Mouse (Mus musculus) adipose tissue, adult 10 weeks (tissue): ENCODE measurements around the gene Gm17728. TPM values are rescaled to one million over a fixed set of nuclear protein-coding genes. Genes with fewer than 3 reads are reported as not detected.

Experiments
- polyA plus RNA-seq: library from polyadenylated mRNA; stranded (reverse); fragments of 350-450 nt; fragmentation: Illumina TruSeq; extraction: RNeasy Lipid Tissue Mini Kit (QIAGEN cat#74804); gene quantifications from one replicate; pipeline ENCODE4 v1.2.3, GENCODE M21; 2014; ENCODE audit warnings: low read depth, low replicate concordance

Gene Gm17728
- not detected for polyA plus RNA-seq

DNA sequence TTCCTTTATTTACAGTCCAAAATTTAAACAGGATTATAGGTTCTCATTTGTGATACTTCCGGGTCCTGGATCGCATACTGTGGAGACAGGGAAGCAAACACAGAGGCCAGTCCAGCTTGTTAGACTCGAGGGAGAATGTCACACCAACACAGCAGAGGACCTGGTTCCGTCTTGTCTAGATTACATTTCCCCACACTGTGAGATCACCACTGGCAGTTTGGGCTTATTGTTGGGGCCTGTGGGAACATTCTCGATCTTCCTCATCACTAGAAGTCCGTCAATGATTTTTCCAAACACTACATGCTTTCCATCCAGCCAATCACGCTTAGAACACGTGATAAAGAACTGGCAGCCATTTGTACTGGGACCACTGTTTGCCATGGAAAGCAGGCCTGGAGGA, at the start of gene Gm17728:
Gene Gm17728 (plus strand): TSS at position 301 of the 400 bp plus-strand sequence.

Other genes starting within 250 kb of the Gm17728 start
- gene Pabpc6, start 247.7 kb downstream of the Gm17728 start, polyA plus RNA-seq: 4.8 TPM